Mouse (Mus musculus) embryonic fibroblast, embryonic 13.5 days (primary cell): ENCODE measurements around the gene Ovol2. TPM values are rescaled to one million over a fixed set of nuclear protein-coding genes. Genes with fewer than 3 reads are reported as not detected.
"Not testable (repeated sequence)": the region's sequence is repeated elsewhere in the genome, so short reads cannot be mapped to it uniquely, and the experiment has no call there.

ENCODE experiments used
- H3K27ac ChIP-seq: 2 replicates; pipeline ENCODE4 v1.5.1; 2012; ENCODE audit warnings: low read length, control low read depth, inconsistent platforms; ENCODE audit not compliant: insufficient read depth
- H3K4me1 ChIP-seq: 2 replicates; pipeline ENCODE4 v1.6.1; 2011; ENCODE audit warnings: low read length; ENCODE audit not compliant: control insufficient read depth, insufficient read depth
- H3K4me3 ChIP-seq: 2 replicates; pipeline ENCODE4 v1.5.1; 2011; ENCODE audit warnings: mild to moderate bottlenecking, control low read depth, low read length; ENCODE audit not compliant: insufficient read depth
- CTCF ChIP-seq: IDR thresholded peaks from 2 replicates; pipeline ENCODE4 v1.5.1; 2011; ENCODE audit warnings: mild to moderate bottlenecking, control low read depth, low read length, moderate library complexity, borderline replicate concordance; ENCODE audit not compliant: insufficient read depth
- POLR2A ChIP-seq: IDR thresholded peaks from 2 replicates; pipeline ENCODE4 v1.6.1; 2011; ENCODE audit warnings: low read depth, mild to moderate bottlenecking, control low read depth, low read length, moderate library complexity
- polyA plus RNA-seq: library from polyadenylated mRNA; stranded (reverse); fragments of >200 nt; gene quantifications from 2 replicates; pipeline ENCODE4 v1.2.4, GENCODE M21; 2011; ENCODE audit warnings: low read depth; ENCODE audit not compliant: missing spikeins, insufficient read length

Gene Ovol2
- polyA plus RNA-seq, 1 experiment, result not detected

DNA sequence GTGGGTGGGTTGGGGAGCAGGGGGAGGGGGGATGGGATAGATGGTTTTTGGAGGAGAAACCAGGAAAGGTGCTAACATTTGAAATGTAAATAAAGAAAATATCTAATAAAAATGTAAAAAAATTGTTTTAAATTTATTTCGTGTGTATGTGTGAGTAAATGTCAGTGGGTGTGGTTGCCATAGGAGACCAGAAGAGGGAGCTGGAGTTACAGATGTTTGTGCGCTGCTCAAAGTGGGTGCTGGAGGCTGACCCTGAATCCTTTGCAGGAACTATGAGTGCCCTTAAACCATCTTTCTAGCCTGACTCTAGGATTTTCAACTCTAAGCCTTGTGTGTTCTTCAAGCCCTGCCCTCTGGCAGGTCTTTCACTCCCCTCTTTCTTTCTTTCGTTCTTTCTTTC is 16.6 kb upstream of the Ovol2 start:
- Histone ChIP-seq H3K27ac (no peak overlapping the region), H3K4me3 (no peak overlapping the region), H3K4me1 (no peaks in the 10 kb centered on the region)
- TF ChIP-seq POLR2A (no peak), CTCF (no peak)

DNA sequence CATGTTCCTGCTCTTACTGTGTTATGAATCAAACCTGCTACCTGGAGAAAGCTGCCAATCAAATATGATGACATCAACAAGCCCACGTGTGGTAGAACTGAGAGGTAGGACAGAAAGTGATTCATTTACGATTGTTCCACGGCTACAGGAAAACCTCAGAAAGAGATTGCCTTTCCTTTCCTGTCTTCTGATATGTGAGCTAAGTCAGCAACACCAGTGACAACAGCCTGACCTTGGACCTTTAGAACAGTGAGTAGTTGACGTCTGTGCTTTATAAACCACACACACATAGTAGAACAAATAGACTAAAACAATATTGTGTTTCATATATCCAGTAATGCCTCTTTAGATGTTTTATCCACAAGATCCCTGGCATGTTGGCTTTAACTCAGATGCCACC is 11.2 kb upstream of the Ovol2 start:
- no peak overlapping the region for H3K27ac ChIP-seq
- no peak overlapping the region for H3K4me3 ChIP-seq
- no peaks in the 10 kb centered on the region for H3K4me1 ChIP-seq
- TF ChIP-seq CTCF, result no peak
- no peak for TF ChIP-seq POLR2A

GRCm38 (mm10) chr2:144338149-144338548 is 6.2 kb upstream of the Ovol2 start:
- not testable (repeated sequence) for H3K4me3 ChIP-seq, H3K27ac ChIP-seq, H3K4me1 ChIP-seq

DNA sequence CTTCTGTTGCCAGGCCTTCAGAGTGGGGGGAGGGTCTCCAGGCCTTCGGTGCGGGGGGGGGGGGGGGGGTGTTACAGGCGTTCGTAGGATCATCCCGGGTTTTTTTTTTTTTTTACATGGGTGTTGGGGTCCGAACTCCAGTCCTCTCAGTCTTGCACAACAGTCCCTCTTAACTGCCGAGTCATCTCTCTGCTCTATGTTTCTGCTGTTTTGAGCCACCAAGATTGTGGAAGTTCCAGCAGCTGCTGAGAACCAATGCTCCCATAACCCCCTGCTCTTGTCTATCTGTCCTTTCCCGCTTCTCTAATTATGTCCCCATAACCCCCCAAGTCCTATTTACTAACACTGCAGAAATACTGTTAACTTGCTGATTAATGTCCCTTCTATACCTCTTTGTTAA is 5.8 kb upstream of the Ovol2 start:
- Histone ChIP-seq H3K27ac (no peak overlapping the region), H3K4me3 (no peak overlapping the region), H3K4me1 (no peaks in the 10 kb centered on the region)
- TF ChIP-seq CTCF, result no peak
- TF ChIP-seq POLR2A, result no peak

DNA sequence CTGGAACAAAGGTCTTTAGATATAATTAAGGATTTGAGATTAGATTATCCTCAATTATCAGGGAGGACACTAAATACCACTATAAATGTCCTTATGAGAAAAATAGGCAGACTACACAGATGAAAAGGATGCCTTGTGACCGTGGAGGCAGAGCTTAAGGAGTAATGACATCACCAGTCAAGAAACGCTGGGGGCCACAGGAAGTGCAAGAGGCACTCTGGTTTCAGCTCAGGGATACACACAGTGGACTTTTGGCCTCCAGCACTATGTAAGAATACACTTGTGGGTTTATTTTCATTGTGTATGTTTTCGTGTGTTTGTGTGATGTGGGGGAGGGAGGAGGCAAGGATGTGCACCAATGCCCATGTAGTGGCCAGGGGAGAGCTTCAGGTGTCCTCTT is 5.3 kb upstream of the Ovol2 start:
- H3K4me3 ChIP-seq, result no peak overlapping the region

DNA sequence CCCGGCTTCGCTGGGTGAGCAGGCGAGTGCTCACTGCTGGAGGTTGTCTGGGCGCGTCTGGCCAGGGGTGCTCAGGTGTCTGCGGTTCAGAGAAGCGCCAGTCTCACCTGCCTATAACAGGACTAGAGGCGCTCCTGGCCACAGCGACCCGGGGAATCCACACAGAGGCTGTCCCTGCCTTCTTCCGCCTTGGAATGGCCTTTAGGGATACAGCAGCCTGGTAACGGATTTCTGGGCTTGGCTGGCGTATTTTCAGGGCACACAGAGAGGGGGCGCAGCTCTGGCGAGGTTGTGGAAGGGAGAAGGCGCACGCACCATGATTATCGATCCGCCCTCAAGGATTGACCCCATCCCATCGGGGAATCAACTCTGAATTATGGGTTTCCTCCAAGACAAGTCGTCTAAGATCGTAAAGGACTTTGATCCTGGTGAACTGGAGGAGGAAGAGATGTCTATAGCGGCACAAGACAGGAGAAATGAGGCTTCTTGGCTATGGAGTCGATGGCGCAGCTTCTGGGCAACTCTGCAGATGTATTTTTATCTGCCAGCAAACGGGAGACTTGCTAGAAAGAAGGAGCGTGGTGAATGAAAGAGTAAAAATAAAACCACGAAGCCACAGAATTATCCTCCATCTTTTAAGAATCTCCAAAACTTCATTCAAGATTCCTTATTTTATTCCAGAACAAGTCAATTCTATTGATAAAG is 1.3 kb upstream of the Ovol2 start:
- TF ChIP-seq POLR2A (no peak), CTCF (no peak)
- Histone ChIP-seq H3K4me1 (no peaks in the 10 kb centered on the region), H3K4me3 (no peak overlapping the region)

More for the DNA sequence above, 5.3 kb upstream of the Ovol2 start:
- Histone ChIP-seq H3K27ac (no peak overlapping the region), H3K4me1 (no peaks in the 10 kb centered on the region)
- TF ChIP-seq POLR2A, result no peak
- TF ChIP-seq CTCF, result no peak

GRCm38 (mm10) chr2:144332486-144332885 is 540 bp upstream of the Ovol2 start:
- Histone ChIP-seq H3K4me1 (no peaks in the 10 kb centered on the region), H3K27ac (no peak overlapping the region), H3K4me3 (no peak overlapping the region)
- TF ChIP-seq CTCF, result no peak
- TF ChIP-seq POLR2A, result no peak

More for the DNA sequence above, 1.3 kb upstream of the Ovol2 start:
- no peak overlapping the region for H3K27ac ChIP-seq

GRCm38 (mm10) chr2:144330960-144331371 is 980 bp downstream of the Ovol2 start:
- Histone ChIP-seq H3K4me1 (no peaks in the 10 kb centered on the region), H3K4me3 (peak overlapping the region; percentile 14; the same call in 1 of the 2 replicates), H3K27ac (no peak overlapping the region)
- TF ChIP-seq POLR2A, result no peak
- TF ChIP-seq CTCF, result no peak

DNA sequence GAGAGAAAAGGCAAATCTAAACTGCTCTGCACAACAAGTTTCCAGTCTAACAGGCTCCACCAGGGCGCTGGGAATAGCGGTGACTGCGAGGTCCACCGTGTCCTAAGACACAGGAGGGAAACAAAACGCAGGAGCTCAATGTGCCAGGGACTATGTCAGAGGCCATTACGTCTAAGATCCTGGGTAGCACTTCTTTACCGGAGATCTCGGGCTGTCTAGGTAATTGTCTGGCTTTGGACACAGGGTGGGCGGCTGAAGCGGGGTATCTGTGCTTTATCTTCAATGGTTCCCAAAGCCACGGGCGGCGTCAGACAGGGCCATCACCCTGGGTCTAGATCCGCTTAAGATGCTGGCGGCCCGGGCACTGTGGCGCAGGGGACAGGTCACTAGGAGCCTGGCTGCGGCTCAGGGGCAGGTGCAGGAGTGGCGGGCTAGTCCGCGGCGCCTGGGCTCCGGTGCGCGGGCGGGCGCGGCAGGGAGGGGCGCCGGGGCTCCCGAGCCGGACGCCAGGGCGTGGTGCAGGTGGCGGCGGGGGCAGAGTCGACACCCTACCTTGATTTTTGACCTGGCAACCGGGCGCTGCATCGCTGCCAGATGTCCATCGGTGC is 1.5 kb downstream of the Ovol2 start:
- Histone ChIP-seq H3K27ac (no peak overlapping the region), H3K4me1 (no peaks in the 10 kb centered on the region), H3K4me3 (peak overlapping the region; percentile 14; the same call in 1 of the 2 replicates)
- TF ChIP-seq CTCF, result no peak
- TF ChIP-seq POLR2A, result no peak

DNA sequence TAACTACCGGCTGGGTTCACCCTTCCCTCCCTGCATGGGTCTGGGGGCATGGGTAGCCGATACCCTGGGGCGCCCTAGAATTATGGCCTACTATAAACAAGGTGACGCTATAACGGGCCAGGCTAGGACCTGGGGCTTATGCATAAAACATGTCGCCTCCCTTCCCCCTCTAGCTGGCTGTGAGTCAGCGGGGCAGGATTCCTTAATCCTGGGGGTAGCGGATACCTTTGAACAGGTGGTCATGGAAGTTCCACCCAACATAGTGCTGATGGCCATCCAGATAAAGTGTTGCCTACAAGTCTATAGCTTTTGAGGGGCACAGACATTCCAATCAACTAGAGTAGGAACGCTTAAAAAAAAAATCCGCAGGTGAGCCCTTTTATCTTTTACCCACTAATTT is 2.0 kb downstream of the Ovol2 start:
- no peak overlapping the region for H3K27ac ChIP-seq
- H3K4me1 ChIP-seq, result no peaks in the 10 kb centered on the region
- TF ChIP-seq CTCF, result no peak
- TF ChIP-seq POLR2A, result no peak
- no peak overlapping the region for H3K4me3 ChIP-seq
